Mouse (Mus musculus): Measurements from ENCODE around the gene Ceacam18.

DNA sequence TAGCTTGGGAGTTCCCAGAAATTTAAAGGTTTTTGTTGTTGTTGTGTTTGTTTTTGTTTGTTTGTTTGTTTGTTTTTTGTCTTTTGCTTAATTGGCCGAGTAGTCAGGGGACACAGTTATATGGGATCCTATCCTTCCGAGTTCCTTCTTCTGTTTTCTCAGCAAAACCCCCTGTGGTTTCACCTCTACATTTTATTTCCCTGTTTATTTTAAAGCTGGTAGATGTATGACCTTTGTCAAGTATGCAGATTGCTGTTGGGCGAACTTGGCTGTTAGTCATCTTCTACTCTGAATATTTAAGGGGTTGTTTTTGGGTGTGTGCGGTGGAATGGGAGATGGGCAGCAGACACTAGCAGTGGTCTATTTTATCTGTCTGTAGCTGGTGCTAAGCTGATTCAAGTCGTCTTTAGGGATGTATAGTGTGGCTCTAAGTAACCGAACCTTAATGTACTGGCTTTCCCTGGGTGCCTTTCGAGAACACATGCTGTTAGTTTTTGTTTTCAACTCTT, 26.1 kb upstream of the Ceacam18 start:
- TF ChIP-seq CTCF (IDR thresholded peaks at IDR 0.05; ENCODE audit: low read depth) (no peak), EP300 (IDR thresholded peaks at IDR 0.05; ENCODE audit: low read depth) (no peak)
